Mouse (Mus musculus): Measurements from ENCODE around the gene Ddah2. TPM values are rescaled to one million over a fixed set of nuclear protein-coding genes. Genes with fewer than 3 reads are reported as not detected.
A peak's percentile ranks its signal among the peaks of the same experiment; 100 is the strongest.

Gene Ddah2
- polyA plus RNA-seq, 1 experiment from 2014 or later: 349 TPM

GRCm38 (mm10) chr17:35103221-35103690, 44.4 kb downstream of the Ddah2 start:
- Histone ChIP-seq H3K27ac (replicated peaks) (no peak overlapping the region), H3K9ac (no peak overlapping the region), H3K27me3 (no peaks in the 10 kb centered on the region), H3K9me3 (no peaks in the 10 kb centered on the region), H3K4me2 (no peak overlapping the region), H3K4me3 (no peak overlapping the region), H3K4me1 (replicated peaks) (peaks cover 7% of the 10 kb centered on the region; the same call in 1 of the 2 replicates), H3K36me3 (peaks cover 45% of the 10 kb centered on the region)
- WGBS: 68% methylated on average over 6 of the region's 6 CpGs
- ATAC-seq (ENCODE audit: low FRiP score, low read depth): no peak

DNA sequence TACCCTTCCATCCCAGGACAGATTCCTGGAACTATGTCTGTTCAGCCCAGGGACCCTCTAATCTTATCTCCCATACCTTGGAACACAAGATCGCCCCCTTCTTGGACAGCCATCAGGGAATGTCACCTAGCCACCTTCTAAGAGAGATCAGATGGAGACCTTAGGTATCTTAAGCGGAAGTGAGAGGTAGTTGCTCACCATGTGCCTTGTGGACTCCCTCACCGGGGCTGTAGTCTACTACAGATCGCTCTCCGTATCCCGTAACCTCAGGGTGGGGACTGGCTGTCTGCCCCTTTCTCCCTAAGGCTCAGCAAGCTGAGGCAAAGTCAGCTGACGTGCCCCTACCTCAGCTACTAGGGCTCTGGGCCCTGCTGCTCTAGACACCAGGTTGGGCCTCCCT, 45.2 kb downstream of the Ddah2 start:
- Histone ChIP-seq H3K36me3 (peaks cover 36% of the 10 kb centered on the region), H3K4me2 (no peak overlapping the region), H3K4me3 (no peak overlapping the region), H3K27ac (replicated peaks) (no peak overlapping the region), H3K9ac (no peak overlapping the region), H3K4me1 (replicated peaks) (peaks cover 7% of the 10 kb centered on the region; the same call in 1 of the 2 replicates), H3K27me3 (no peaks in the 10 kb centered on the region), H3K9me3 (no peaks in the 10 kb centered on the region)
- 94% methylated on average over 7 of the region's 7 CpGs for WGBS
- ATAC-seq (ENCODE audit: low FRiP score, low read depth): no peak

GRCm38 (mm10) chr17:35104754-35105153, 45.9 kb downstream of the Ddah2 start:
- H3K36me3 ChIP-seq: peaks cover 31% of the 10 kb centered on the region
- no peaks in the 10 kb centered on the region for H3K27me3 ChIP-seq
- H3K4me1 ChIP-seq (replicated peaks): peaks cover 7% of the 10 kb centered on the region; the same call in 1 of the 2 replicates
- 78% methylated on average over 6 of the region's 6 CpGs for WGBS
- no peak overlapping the region for H3K9ac ChIP-seq
- ATAC-seq (ENCODE audit: low FRiP score, low read depth): no peak
- H3K4me3 ChIP-seq: no peak overlapping the region
- H3K4me2 ChIP-seq: no peak overlapping the region
- H3K9me3 ChIP-seq: no peaks in the 10 kb centered on the region
- no peak overlapping the region for H3K27ac ChIP-seq (replicated peaks)

DNA sequence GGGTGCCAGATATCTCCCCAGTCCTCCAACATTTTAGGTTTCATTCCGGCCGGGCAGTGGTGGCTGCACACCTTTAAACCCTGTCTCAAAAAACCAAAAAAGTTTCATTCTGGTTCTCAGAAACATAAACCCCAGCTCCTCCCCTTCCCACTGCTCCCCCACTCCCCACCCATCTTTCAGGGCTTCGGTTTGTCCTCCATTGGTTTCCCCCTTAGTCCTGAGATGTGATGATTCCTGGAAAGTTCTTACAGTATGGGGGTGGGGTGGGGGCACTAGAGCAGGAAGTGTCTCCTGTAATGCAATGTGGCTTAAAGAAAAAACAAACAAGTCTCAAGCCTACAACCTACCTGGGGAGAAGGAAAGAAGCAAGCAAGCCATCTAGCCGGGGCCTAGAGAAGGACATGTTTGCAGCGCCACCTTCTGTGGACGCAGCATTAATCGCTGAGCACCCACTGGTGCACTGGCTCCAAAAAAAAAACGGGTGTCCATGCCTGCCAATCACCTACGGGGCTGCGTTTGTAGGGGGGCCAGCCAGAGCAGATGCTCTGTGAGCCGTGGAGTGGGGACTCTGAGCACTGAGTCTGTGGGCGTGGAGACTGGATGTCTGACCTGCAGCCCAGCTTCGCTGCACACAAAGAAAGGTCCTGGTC, 47.0 kb downstream of the Ddah2 start:
- Histone ChIP-seq H3K27me3 (no peaks in the 10 kb centered on the region), H3K36me3 (peaks cover 20% of the 10 kb centered on the region), H3K9me3 (no peaks in the 10 kb centered on the region), H3K4me1 (replicated peaks) (peaks cover 7% of the 10 kb centered on the region; the same call in 1 of the 2 replicates), H3K4me2 (peak overlapping the region; percentile 42), H3K9ac (0 out of 2 replicates have a peak overlapping the region, but pooled peaks have one; percentile 25), H3K4me3 (0 out of 2 replicates have a peak overlapping the region, but pooled peaks have one; percentile 7), H3K27ac (replicated peaks) (no peak overlapping the region)
- WGBS: 22% methylated on average over 13 of the region's 13 CpGs
- ATAC-seq (ENCODE audit: low FRiP score, low read depth): 0 out of 2 replicates have a peak, but pooled peaks have one; percentile 14

- Histone ChIP-seq H3K9me3 (no peaks in the 10 kb centered on the region), H3K4me3 (no peak overlapping the region), H3K27me3 (no peaks in the 10 kb centered on the region), H3K4me1 (replicated peaks) (peaks cover 7% of the 10 kb centered on the region; the same call in 1 of the 2 replicates), H3K4me2 (no peak overlapping the region), H3K27ac (replicated peaks) (no peak overlapping the region), H3K9ac (no peak overlapping the region), H3K36me3 (peaks cover 13% of the 10 kb centered on the region)
- ATAC-seq (ENCODE audit: low FRiP score, low read depth): 0 out of 2 replicates have a peak, but pooled peaks have one; percentile 7
- WGBS: 70% methylated on average over 3 of the region's 3 CpGs
Observed at GRCm38 (mm10) chr17:35106522-35106921, 47.7 kb downstream of the Ddah2 start.

GRCm38 (mm10) chr17:35108097-35108496, 49.3 kb downstream of the Ddah2 start, which contains the start of gene Ly6g5c:
TSS of gene Ly6g5c (plus strand) at chr17:35108279.
- Histone ChIP-seq H3K4me3 (no peak within 1 kb of the TSS), H3K36me3 (no peaks in the 10 kb centered on the region), H3K27ac (replicated peaks) (no peak within 1 kb of the TSS), H3K4me1 (replicated peaks) (peaks cover 7% of the 10 kb centered on the region; the same call in 1 of the 2 replicates), H3K27me3 (no peaks in the 10 kb centered on the region), H3K9me3 (no peaks in the 10 kb centered on the region), H3K4me2 (no peak within 1 kb of the TSS), H3K9ac (no peak within 1 kb of the TSS)
- no peak for ATAC-seq (ENCODE audit: low FRiP score, low read depth)
- 74% methylated on average over 6 of the region's 6 CpGs for WGBS

Other genes with a start within 250 kb of the Ddah2 start
- 43.9 TPM in 2 replicates for gene Stk19, start 222.1 kb upstream of the Ddah2 start, polyA plus RNA-seq (2015; fragmentation: Nextera tagmentation; extraction: Ambion mirVana)
- gene Dxo, start 222.0 kb upstream of the Ddah2 start, polyA plus RNA-seq (2015; fragmentation: Nextera tagmentation; extraction: Ambion mirVana): 67.2 and 68.3 TPM in 2 replicates
- 59.4 and 63.4 TPM in 2 replicates for gene Skiv2l, start 208.8 kb upstream of the Ddah2 start, polyA plus RNA-seq (2015; fragmentation: Nextera tagmentation; extraction: Ambion mirVana)
- 81.0 and 94.4 TPM in 2 replicates for gene Nelfe, start 208.6 kb upstream of the Ddah2 start, polyA plus RNA-seq (2015; fragmentation: Nextera tagmentation; extraction: Ambion mirVana)
- 2.5 and 4.1 TPM in 2 replicates for gene Cfb, start 196.5 kb upstream of the Ddah2 start, polyA plus RNA-seq (2015; fragmentation: Nextera tagmentation; extraction: Ambion mirVana)
- 11.9 and 12.9 TPM in 2 replicates for gene Zbtb12, start 179.6 kb upstream of the Ddah2 start, polyA plus RNA-seq (2015; fragmentation: Nextera tagmentation; extraction: Ambion mirVana)
- not detected in 2 replicates for gene Gm20547, start 177.0 kb upstream of the Ddah2 start, polyA plus RNA-seq (2015; fragmentation: Nextera tagmentation; extraction: Ambion mirVana)
- gene C2, start 160.8 kb upstream of the Ddah2 start, polyA plus RNA-seq (2015; fragmentation: Nextera tagmentation; extraction: Ambion mirVana): 2.4 and 3.7 TPM in 2 replicates
- gene Ehmt2, start 160.6 kb upstream of the Ddah2 start, polyA plus RNA-seq (2015; fragmentation: Nextera tagmentation; extraction: Ambion mirVana): 90.9 and 96.7 TPM in 2 replicates
- gene Slc44a4, start 144.6 kb upstream of the Ddah2 start, polyA plus RNA-seq (2015; fragmentation: Nextera tagmentation; extraction: Ambion mirVana): 0.09 TPM in 1 of 2 replicates, not detected in the other
- 35.9 and 38.3 TPM in 2 replicates for gene Neu1, start 127.8 kb upstream of the Ddah2 start, polyA plus RNA-seq (2015; fragmentation: Nextera tagmentation; extraction: Ambion mirVana)
- gene Hspa1b, start 99.8 kb upstream of the Ddah2 start, polyA plus RNA-seq (2015; fragmentation: Nextera tagmentation; extraction: Ambion mirVana): 0.31 and 0.51 TPM in 2 replicates
- 1.0 TPM in 1 of 2 replicates, not detected in the other for gene Gm20481, start 89.1 kb upstream of the Ddah2 start, polyA plus RNA-seq (2015; fragmentation: Nextera tagmentation; extraction: Ambion mirVana)
- 12.0 and 13.1 TPM in 2 replicates for gene Hspa1a, start 86.9 kb upstream of the Ddah2 start, polyA plus RNA-seq (2015; fragmentation: Nextera tagmentation; extraction: Ambion mirVana)
- 1.3 and 1.8 TPM in 2 replicates for gene Hspa1l, start 86.3 kb upstream of the Ddah2 start, polyA plus RNA-seq (2015; fragmentation: Nextera tagmentation; extraction: Ambion mirVana)
- gene Lsm2, start 77.2 kb upstream of the Ddah2 start, polyA plus RNA-seq (2015; fragmentation: Nextera tagmentation; extraction: Ambion mirVana): 109 and 113 TPM in 2 replicates
- 60.4 and 68.7 TPM in 2 replicates for gene Vars, start 58.0 kb upstream of the Ddah2 start, polyA plus RNA-seq (2015; fragmentation: Nextera tagmentation; extraction: Ambion mirVana)
- gene Vwa7, start 42.5 kb upstream of the Ddah2 start, polyA plus RNA-seq (2015; fragmentation: Nextera tagmentation; extraction: Ambion mirVana): 0.14 TPM in 2 replicates
- 1.6 and 2.3 TPM in 2 replicates for gene Sapcd1, start 31.0 kb upstream of the Ddah2 start, polyA plus RNA-seq (2015; fragmentation: Nextera tagmentation; extraction: Ambion mirVana)
- gene Msh5, start 12.3 kb upstream of the Ddah2 start, polyA plus RNA-seq (2015; fragmentation: Nextera tagmentation; extraction: Ambion mirVana): 1.6 and 3.4 TPM in 2 replicates
- gene Clic1, start 9.1 kb upstream of the Ddah2 start, polyA plus RNA-seq (2015; fragmentation: Nextera tagmentation; extraction: Ambion mirVana): 87.4 TPM in 2 replicates
- gene Ly6g6c, start 6.4 kb downstream of the Ddah2 start, polyA plus RNA-seq (2015; fragmentation: Nextera tagmentation; extraction: Ambion mirVana): 0.18 TPM in 1 of 2 replicates, not detected in the other
- 0.22 and 0.25 TPM in 2 replicates for gene Mpig6b, start 7.1 kb downstream of the Ddah2 start, polyA plus RNA-seq (2015; fragmentation: Nextera tagmentation; extraction: Ambion mirVana)
- gene Ly6g6e, start 17.9 kb downstream of the Ddah2 start, polyA plus RNA-seq (2015; fragmentation: Nextera tagmentation; extraction: Ambion mirVana): 0.43 and 0.53 TPM in 2 replicates
- 1.2 and 1.8 TPM in 2 replicates for gene Ly6g6d, start 19.0 kb downstream of the Ddah2 start, polyA plus RNA-seq (2015; fragmentation: Nextera tagmentation; extraction: Ambion mirVana)
- gene Ly6g6f, start 26.6 kb downstream of the Ddah2 start, polyA plus RNA-seq (2015; fragmentation: Nextera tagmentation; extraction: Ambion mirVana): 0.24 TPM in 1 of 2 replicates, not detected in the other
- gene Abhd16a, start 30.2 kb downstream of the Ddah2 start, polyA plus RNA-seq (2015; fragmentation: Nextera tagmentation; extraction: Ambion mirVana): 102 and 106 TPM in 2 replicates
- gene Ly6g5c, start 49.2 kb downstream of the Ddah2 start, polyA plus RNA-seq (2015; fragmentation: Nextera tagmentation; extraction: Ambion mirVana): not detected in 2 replicates
- 1.1 and 1.2 TPM in 2 replicates for gene Ly6g5b, start 56.4 kb downstream of the Ddah2 start, polyA plus RNA-seq (2015; fragmentation: Nextera tagmentation; extraction: Ambion mirVana)
- 24.3 and 25.4 TPM in 2 replicates for gene Gpank1, start 62.4 kb downstream of the Ddah2 start, polyA plus RNA-seq (2015; fragmentation: Nextera tagmentation; extraction: Ambion mirVana)
- gene Csnk2b, start 63.0 kb downstream of the Ddah2 start, polyA plus RNA-seq (2015; fragmentation: Nextera tagmentation; extraction: Ambion mirVana): 308 and 311 TPM in 2 replicates
- gene D17H6S53E, start 67.3 kb downstream of the Ddah2 start, polyA plus RNA-seq (2015; fragmentation: Nextera tagmentation; extraction: Ambion mirVana): 9.3 and 10.8 TPM in 2 replicates
- gene Apom, start 73.0 kb downstream of the Ddah2 start, polyA plus RNA-seq (2015; fragmentation: Nextera tagmentation; extraction: Ambion mirVana): 0.21 and 0.79 TPM in 2 replicates
- gene Bag6, start 76.1 kb downstream of the Ddah2 start, polyA plus RNA-seq (2015; fragmentation: Nextera tagmentation; extraction: Ambion mirVana): 70.0 and 75.7 TPM in 2 replicates
- 175 and 181 TPM in 2 replicates for gene Prrc2a, start 105.9 kb downstream of the Ddah2 start, polyA plus RNA-seq (2015; fragmentation: Nextera tagmentation; extraction: Ambion mirVana)
- gene Aif1, start 117.0 kb downstream of the Ddah2 start, polyA plus RNA-seq (2015; fragmentation: Nextera tagmentation; extraction: Ambion mirVana): 7.4 and 9.6 TPM in 2 replicates
- gene Lst1, start 129.4 kb downstream of the Ddah2 start, polyA plus RNA-seq (2015; fragmentation: Nextera tagmentation; extraction: Ambion mirVana): 5.6 and 13.9 TPM in 2 replicates
- gene Ltb, start 135.4 kb downstream of the Ddah2 start, polyA plus RNA-seq (2015; fragmentation: Nextera tagmentation; extraction: Ambion mirVana): 0.84 and 0.97 TPM in 2 replicates
- gene Tnf, start 143.0 kb downstream of the Ddah2 start, polyA plus RNA-seq (2015; fragmentation: Nextera tagmentation; extraction: Ambion mirVana): 0.13 TPM in 1 of 2 replicates, not detected in the other
- 0.39 and 0.42 TPM in 2 replicates for gene Lta, start 146.3 kb downstream of the Ddah2 start, polyA plus RNA-seq (2015; fragmentation: Nextera tagmentation; extraction: Ambion mirVana)
- gene Gm16181, start 161.8 kb downstream of the Ddah2 start, polyA plus RNA-seq (2015; fragmentation: Nextera tagmentation; extraction: Ambion mirVana): 0.43 and 0.55 TPM in 2 replicates
- 99.1 and 110 TPM in 2 replicates for gene Atp6v1g2, start 174.6 kb downstream of the Ddah2 start, polyA plus RNA-seq (2015; fragmentation: Nextera tagmentation; extraction: Ambion mirVana)
- 10.8 and 12.0 TPM in 2 replicates for gene Nfkbil1, start 176.8 kb downstream of the Ddah2 start, polyA plus RNA-seq (2015; fragmentation: Nextera tagmentation; extraction: Ambion mirVana)
- gene Ddx39b, start 182.7 kb downstream of the Ddah2 start, polyA plus RNA-seq (2015; fragmentation: Nextera tagmentation; extraction: Ambion mirVana): 361 and 365 TPM in 2 replicates
- gene H2-D1, start 203.7 kb downstream of the Ddah2 start, polyA plus RNA-seq (2015; fragmentation: Nextera tagmentation; extraction: Ambion mirVana): 118 and 128 TPM in 2 replicates

Data from hindbrain, embryonic 15.5 days (tissue).